Mouse (Mus musculus) G1E (cell line): ENCODE measurements at regions not wholly inside any gene's neighbourhood (a gene's known extent, or its start where the extent isn't known, plus 50 kb on each side); places are given as distances from the start of the nearest gene placed in this dataset.

Experiments used
- CTCF ChIP-seq: IDR thresholded peaks from 2 replicates; pipeline ENCODE4 v1.5.1; 2012; ENCODE audit warnings: low read depth, low read length, inconsistent platforms, mixed read lengths
- GATA1 ChIP-seq: IDR thresholded peaks from 2 replicates; pipeline ENCODE4 v1.6.1; 2012; ENCODE audit warnings: borderline replicate concordance, low read length, inconsistent platforms, mixed read lengths
- TAL1 ChIP-seq: conservative IDR thresholded peaks from 2 replicates; pipeline ENCODE4 v1.6.1; 2012; ENCODE audit warnings: low read depth, low read length, inconsistent platforms, mixed read lengths

GRCm38 (mm10) chr10:9074916-9075315 is 189.0 kb upstream of the Sash1 start:
- TF ChIP-seq CTCF (no peak), TAL1 (no peak), GATA1 (no peak)
